Mouse (Mus musculus): ENCODE measurements around the gene Prss16. TPM values are rescaled to one million over a fixed set of nuclear protein-coding genes. Genes with fewer than 3 reads are reported as not detected.

Prss16 gene
- total RNA-seq, 1 experiment from 2014 or later: not detected

DNA sequence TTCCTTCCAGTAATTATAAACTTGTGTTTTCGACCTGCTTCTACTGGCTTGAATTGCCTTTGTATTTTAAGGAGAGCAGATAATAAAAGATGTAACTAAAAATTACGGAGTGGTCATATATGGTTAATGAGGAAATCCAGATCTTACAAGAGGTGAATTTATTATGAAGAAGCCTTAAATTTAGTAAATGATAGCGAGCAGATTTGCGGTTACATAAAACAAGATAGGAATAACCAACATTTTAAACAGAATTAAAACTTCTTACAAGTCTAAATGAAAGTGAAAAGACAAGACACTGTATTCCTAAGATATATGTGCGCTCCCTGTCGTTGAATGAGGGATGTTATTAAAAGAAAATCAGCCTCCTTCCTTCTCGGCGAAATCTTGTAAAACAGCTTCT lies 14.6 kb downstream of the Prss16 start:
- ATAC-seq (replicated peaks; ENCODE audit: insufficient number of reproducible peaks, low FRiP score, low TSS enrichment, poor library complexity, severe bottlenecking): no peak

DNA sequence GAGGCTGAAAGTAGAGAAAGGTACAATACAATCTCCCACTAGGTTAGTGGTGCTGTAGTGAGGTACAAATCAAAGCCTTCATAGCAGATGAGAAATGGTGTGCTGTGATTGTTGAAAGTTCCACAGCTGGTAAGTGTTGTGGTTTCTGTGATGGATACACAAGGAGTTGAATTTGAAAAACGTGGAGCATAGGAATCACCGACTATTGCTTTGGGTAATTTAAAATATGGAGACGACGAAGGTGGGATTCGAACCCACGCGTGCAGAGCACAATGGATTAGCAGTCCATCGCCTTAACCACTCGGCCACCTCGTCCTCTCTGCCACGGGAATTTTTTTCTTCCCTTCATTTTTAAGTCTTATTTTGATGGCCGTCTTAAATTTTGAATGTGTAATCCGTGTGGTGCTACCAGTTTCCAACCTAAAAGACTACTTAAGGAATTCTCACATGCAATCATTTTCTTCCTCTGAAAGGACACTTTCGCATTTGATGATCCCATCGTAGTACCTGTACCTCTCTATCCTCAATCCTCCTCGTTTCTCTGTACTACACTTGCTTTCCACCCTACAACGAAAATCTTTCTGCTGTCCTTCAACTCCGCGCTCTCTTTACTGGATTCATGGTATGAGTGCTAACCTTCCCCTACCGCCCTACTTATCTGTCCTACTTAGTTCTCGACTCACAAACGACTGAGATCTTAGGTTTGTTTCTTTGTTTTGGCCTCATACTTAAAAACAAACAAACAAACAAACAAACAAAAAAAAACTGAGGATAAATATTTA lies 15.4 kb downstream of the Prss16 start:
- no peak for ATAC-seq (replicated peaks; ENCODE audit: insufficient number of reproducible peaks, low FRiP score, low TSS enrichment, poor library complexity, severe bottlenecking)

DNA sequence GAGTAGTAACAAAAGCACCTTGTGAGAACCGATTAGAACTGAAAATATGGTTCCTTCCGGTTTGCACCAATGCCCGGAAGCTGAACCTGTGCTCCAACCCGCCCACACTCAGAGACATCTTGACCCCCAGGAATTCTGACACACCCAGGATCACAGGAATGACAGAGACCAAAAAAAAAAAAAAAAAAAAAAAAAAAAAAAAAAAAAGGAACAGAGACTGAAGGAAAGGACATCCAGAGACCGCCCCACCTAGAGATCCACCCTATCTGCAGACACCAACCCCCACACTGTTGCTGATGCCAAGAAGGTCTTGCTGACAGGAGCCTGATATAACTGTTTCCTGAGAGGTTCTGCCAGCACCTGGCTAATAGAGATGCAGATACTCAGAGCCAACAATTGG lies 17.0 kb downstream of the Prss16 start:
- no peak for ATAC-seq (replicated peaks; ENCODE audit: insufficient number of reproducible peaks, low FRiP score, low TSS enrichment, poor library complexity, severe bottlenecking)

DNA sequence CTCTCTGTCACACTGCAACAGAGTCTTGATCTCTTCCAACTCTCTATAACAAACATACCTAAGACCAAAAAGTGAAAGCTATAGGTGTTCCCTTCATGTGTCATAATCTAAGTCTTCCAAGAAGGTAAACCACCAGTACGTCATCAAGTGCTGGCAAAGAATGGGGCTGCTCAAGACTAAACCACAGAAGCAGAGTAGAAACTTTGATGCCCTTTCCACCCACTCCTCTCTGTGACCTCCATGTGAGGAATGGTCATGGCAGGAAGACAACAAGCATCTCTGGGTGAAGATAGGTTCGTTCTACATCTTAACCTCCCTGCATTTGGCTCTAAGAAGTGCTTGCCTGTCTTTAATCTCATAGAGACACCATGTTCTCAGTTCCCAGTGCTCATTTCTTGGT lies 25.1 kb downstream of the Prss16 start:
- ATAC-seq (replicated peaks; ENCODE audit: insufficient number of reproducible peaks, low FRiP score, low TSS enrichment, poor library complexity, severe bottlenecking): no peak

DNA sequence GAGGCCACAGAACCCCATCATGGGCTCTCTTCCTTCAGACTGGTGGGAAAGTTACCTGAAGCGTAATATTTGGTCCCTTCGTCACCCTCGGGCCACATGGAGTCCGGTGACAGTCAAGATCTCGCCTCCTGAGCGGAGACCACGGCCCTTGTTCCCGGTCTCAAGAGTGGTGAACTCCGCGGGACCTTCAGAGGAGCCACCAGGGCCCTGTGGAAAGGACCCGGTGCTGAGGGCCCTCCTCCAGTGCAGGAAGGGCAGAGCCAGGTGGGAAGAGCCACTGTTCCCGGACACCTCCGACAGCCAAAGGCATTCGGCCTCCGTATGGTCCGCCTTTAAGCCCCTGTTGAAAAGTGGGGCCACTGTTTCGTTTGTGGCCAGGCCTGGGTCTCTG lies 27.7 kb downstream of the Prss16 start:
- ATAC-seq (replicated peaks; ENCODE audit: insufficient number of reproducible peaks, low FRiP score, low TSS enrichment, poor library complexity, severe bottlenecking): no peak

DNA sequence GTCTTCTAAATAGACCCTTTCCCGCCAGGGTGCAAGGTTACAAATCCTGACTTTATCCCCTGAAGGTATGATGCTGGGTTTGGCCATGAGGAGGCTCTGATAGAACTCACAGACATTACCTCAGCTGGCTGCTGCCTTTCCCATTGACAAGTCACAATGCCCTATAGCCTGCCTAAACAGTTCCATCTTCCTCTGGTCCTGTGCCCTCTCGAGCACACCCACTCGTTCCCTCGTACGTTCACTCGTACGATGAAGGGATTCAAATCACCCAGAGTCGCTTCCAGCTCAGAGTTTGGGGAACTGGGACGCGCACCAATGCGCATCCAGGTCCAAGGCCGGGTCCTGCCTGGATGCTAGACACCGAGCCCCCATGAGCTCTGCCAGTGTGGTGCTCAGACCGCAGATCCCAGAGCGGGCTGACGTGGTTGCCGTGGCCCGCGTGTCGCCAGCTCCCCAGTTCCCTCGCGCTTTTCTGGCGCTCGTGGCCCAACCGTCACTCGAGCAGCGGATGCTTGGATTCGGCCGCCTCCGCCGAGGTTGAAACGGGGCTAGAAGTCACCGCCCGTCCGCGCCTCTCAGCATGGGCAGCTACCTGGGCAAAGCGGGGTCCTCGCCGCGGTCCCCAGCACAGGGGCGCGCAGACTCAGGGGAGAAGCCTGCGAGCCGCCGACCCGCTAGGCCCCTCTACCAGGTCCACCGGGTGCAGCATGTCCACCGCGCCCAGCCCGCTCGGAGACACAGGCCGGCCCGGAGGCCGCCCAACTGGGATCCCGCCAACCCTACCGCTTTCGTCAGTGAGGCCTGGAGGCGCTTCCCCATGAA lies 28.4 kb downstream of the Prss16 start, which contains the start of gene Pom121l2:
TSS of gene Pom121l2 (plus strand) at position 214 of the 822 bp plus-strand sequence.
- ATAC-seq (replicated peaks; ENCODE audit: insufficient number of reproducible peaks, low FRiP score, low TSS enrichment, poor library complexity, severe bottlenecking): 0 out of 2 replicates have a peak, but pooled peaks have one; percentile 41

DNA sequence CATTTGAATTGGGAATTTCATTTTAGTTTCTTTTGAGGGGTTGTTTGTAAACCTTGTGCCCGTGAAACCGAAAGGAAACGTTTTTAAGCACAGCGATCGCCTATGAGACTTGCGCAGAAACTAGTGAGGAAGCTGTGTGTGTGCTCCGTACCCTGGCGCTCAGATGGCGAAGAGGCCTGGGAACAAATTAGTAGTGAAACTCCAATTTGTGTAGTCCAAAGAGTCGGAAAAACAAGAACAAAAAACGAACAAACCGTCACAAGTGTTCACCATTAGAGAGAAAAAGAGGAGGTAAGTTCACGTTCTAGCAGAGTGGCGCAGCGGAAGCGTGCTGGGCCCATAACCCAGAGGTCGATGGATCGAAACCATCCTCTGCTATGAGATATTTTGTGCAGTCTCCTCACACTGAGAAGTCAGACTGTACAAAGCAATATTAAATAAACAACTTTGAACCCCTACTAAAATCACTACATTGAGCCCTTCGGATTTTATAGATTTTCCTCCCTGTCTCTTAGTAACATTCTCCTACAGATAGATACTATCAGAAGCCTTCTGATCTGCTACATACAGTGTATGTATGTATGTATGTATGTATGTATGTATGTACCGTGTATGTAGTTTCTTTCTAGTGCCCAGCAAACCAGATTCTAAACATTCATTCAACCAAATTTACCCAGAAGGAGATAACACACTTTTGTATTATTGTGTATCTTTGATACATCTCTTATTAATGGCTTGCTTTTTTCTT lies 34.6 kb downstream of the Prss16 start:
- peak; percentile 56 for ATAC-seq (replicated peaks; ENCODE audit: insufficient number of reproducible peaks, low FRiP score, low TSS enrichment, poor library complexity, severe bottlenecking)

DNA sequence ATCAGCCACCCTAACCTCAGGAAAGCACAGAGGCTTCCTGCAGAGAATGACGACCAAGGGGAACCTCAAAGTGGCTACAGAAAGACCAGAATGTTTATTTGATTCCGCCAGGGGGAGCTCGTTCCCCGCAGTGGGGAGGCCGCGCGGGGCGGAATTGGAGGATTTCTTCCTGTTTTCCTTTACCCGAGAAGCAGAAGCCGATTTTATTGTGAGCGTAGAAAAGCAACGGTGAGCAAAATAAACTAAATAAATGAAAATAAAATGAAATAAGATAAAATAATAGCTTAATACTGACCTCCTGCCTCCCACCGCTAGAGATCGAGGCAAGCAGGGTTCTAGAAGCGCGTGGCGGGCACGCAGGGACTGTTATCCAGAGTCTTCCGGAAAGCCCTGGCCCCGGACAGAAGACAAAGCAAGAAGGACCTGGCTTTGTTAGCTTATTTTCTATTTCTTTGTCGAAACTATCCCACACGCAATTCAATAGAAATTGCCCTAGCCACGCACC lies 35.3 kb downstream of the Prss16 start:
- peak; percentile 91 for ATAC-seq (replicated peaks; ENCODE audit: insufficient number of reproducible peaks, low FRiP score, low TSS enrichment, poor library complexity, severe bottlenecking)

DNA sequence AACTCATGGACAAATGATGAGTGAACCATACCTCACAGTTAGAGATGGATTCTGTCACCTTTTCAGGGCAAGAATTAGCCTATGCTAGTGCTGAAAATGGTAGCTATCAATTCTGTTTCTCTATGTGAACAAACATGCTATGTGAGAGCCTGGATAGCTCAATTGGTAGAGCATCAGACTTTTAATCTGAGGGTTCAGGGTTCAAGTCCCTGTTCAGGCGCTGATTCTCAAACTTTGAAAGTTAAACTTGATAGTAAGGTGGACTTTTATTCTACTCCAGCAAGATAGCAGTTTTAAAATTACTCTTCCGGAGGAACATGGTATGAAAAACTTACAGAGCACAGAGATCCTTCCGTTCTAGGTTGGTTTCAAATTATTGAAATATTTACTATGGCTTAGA lies 37.9 kb downstream of the Prss16 start:
- ATAC-seq (replicated peaks; ENCODE audit: insufficient number of reproducible peaks, low FRiP score, low TSS enrichment, poor library complexity, severe bottlenecking): no peak

DNA sequence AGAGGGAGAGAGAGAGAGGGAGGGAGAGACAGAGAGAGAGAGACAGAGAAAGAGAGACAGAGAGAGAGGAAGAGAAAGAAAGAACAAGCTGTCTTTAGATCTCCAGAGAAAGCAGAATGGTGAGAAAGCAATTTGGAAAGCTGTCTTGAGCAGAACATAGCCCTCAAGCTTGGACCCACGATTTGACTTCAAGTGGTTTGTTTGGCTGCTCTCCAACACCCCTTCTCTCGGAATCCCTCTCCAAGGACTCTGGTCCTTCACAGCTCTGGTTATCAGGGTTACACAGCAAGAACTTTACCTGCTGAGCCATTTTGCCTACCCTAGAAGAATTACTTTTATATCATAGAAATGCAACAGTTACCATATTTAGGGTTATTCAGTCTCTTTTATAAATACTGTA lies 39.7 kb downstream of the Prss16 start:
- ATAC-seq (replicated peaks; ENCODE audit: insufficient number of reproducible peaks, low FRiP score, low TSS enrichment, poor library complexity, severe bottlenecking): no peak

DNA sequence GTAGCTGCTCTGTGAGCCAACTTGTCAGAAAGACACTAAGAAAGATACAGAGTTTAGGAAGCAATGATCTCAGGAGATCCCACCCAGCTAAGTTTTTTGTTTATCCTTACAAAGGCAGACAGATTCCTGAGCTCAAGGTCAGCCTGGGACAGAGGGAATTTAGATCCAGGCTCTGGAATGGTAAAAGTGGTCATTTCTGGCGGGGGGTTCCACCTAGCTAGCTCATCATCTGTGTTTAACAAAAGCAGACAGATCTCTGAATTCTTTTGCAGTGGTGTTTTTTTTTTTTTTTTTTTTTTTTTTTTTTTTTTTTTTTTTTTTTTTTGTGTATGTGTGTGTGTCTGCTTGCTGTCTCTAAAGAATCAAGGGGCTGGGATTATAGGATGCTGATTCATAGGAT lies 40.3 kb downstream of the Prss16 start:
- no peak for ATAC-seq (replicated peaks; ENCODE audit: insufficient number of reproducible peaks, low FRiP score, low TSS enrichment, poor library complexity, severe bottlenecking)

Other genes with a start within 250 kb of the Prss16 start
- 74.2 to 131 TPM (median 93.8 TPM) in 3 replicates for gene Hist1h1b, start 229.1 kb downstream of the Prss16 start, total RNA-seq (2017)
- 8.6 to 11.4 TPM in 2 of 3 replicates, not detected in the other for gene Hist1h3i, start 226.4 kb downstream of the Prss16 start, total RNA-seq (2017)
- 15.0 to 50.0 TPM (median 36.2 TPM) in 3 replicates for gene Hist1h2an, start 222.5 kb downstream of the Prss16 start, total RNA-seq (2017)
- 5.2 to 12.6 TPM (median 8.0 TPM) in 3 replicates for gene Hist1h2bp, start 222.3 kb downstream of the Prss16 start, total RNA-seq (2017)
- 1.1 to 64.9 TPM (median 28.6 TPM) in 3 replicates for gene Hist1h2bq, start 199.5 kb downstream of the Prss16 start, total RNA-seq (2017)
- gene Hist1h2ao, start 199.3 kb downstream of the Prss16 start, total RNA-seq (2017): 114 TPM in 1 of 3 replicates, not detected in the others
- gene Hist1h4m, start 198.0 kb downstream of the Prss16 start, total RNA-seq (2017): 43.0 to 386 TPM (median 131 TPM) in 3 replicates
- gene Hist1h4n, start 177.5 kb downstream of the Prss16 start, total RNA-seq (2017): 19.1 to 188 TPM (median 85.7 TPM) in 3 replicates
- 9.0 to 155 TPM (median 73.9 TPM) in 3 replicates for gene Hist1h2ap, start 176.2 kb downstream of the Prss16 start, total RNA-seq (2017)
- 18.5 to 55.6 TPM (median 45.1 TPM) in 3 replicates for gene Hist1h2br, start 176.0 kb downstream of the Prss16 start, total RNA-seq (2017)
- 2.1 to 2.6 TPM in 2 of 3 replicates, not detected in the other for gene Zfp184, start 64.6 kb downstream of the Prss16 start, total RNA-seq (2017)
- 0.32 to 0.78 TPM in 2 of 3 replicates, not detected in the other for gene Pom121l2, start 28.5 kb downstream of the Prss16 start, total RNA-seq (2017)
- 11.3 to 37.5 TPM in 2 of 3 replicates, not detected in the other for gene Hist1h2ah, start 25.8 kb upstream of the Prss16 start, total RNA-seq (2017)
- 6.8 to 12.3 TPM (median 11.3 TPM) in 3 replicates for gene Hist1h2bk, start 26.1 kb upstream of the Prss16 start, total RNA-seq (2017)
- gene Hist1h4i, start 31.6 kb upstream of the Prss16 start, total RNA-seq (2017): 13.3 to 29.5 TPM (median 23.6 TPM) in 3 replicates
- gene Hist1h2ag, start 33.2 kb upstream of the Prss16 start, total RNA-seq (2017): 17.4 to 59.7 TPM in 2 of 3 replicates, not detected in the other
- 7.1 to 19.9 TPM in 2 of 3 replicates, not detected in the other for gene Hist1h2bj, start 33.5 kb upstream of the Prss16 start, total RNA-seq (2017)
- gene Vmn1r188, start 74.7 kb upstream of the Prss16 start, total RNA-seq (2017): not detected in 3 replicates
- not detected in 3 replicates for gene Vmn1r189, start 96.1 kb upstream of the Prss16 start, total RNA-seq (2017)
- gene Vmn1r191, start 174.2 kb upstream of the Prss16 start, total RNA-seq (2017): not detected in 3 replicates
- not detected in 3 replicates for gene Vmn1r192, start 181.4 kb upstream of the Prss16 start, total RNA-seq (2017)
- not detected in 3 replicates for gene Vmn1r193, start 213.4 kb upstream of the Prss16 start, total RNA-seq (2017)
- gene Vmn1r194, start 234.5 kb upstream of the Prss16 start, total RNA-seq (2017): not detected in 3 replicates